Mouse (Mus musculus): ENCODE measurements at regions not wholly inside any gene's neighbourhood (a gene's known extent, or its start where the extent isn't known, plus 50 kb on each side); places are given as distances from the start of the nearest gene placed in this dataset.

GRCm38 (mm10) chr6:143482272-143482671, 315.3 kb downstream of the Etnk1 start:
- TF ChIP-seq CTCF (IDR thresholded peaks at IDR 0.05; ENCODE audit: insufficient read depth, low read length) (0 out of 2 replicates have a peak, but pooled peaks have one; percentile 20), POLR2A (IDR thresholded peaks at IDR 0.05; ENCODE audit: borderline replicate concordance, extremely low read depth, low read depth, low read length) (no peak)

Data from lung, adult 2 months (tissue).